Mouse (Mus musculus) left cerebral cortex, postnatal 36 days (tissue): Measurements from ENCODE around the gene Bace1. TPM values are rescaled to one million over a fixed set of nuclear protein-coding genes. Genes with fewer than 3 reads are reported as not detected.

Experiments
- DNase-seq, 2 experiments: peaks; one replicate each; pipeline ENCODE4 v3.0.0; 2021 to 2022; ENCODE audit warnings: low spot score in 2 of 2, mixed read lengths in 1 of 2
- intact Hi-C: fragments of 180-260 bp; cut with DNase I; formaldehyde crosslinking; loops from one replicate; pipeline ENCODE4 v1.15.1; 2025
- total RNA-seq, 2 experiments: library from RNA; stranded (reverse); gene quantifications; 2 replicates each; pipeline ENCODE4 v1.2.3; 2021

Gene Bace1
- total RNA-seq, 2 experiments from 2014 or later, result 88.4 to 89.3 TPM

DNA sequence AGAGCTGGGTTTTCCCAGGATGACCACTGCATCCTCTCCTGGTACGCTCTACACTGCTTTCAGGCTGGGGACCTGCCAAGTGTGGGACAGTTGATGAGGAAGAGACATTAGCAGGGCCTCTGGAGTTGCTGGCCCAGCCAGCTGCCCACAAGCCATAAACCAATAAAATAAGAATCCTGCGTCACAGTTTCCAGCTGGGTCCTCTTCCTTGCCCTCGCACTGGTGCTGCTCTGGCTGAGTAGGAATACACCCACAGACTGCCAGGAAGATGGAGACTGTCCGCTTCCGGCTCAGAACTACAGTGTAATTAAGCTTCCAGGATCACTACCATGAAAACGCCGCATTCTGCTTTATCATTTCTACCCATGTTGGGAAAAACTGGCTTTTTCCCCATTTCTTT lies 23.4 kb downstream of the Bace1 start:
- intact Hi-C loops, result no loop called here
- no peak for DNase-seq

DNA sequence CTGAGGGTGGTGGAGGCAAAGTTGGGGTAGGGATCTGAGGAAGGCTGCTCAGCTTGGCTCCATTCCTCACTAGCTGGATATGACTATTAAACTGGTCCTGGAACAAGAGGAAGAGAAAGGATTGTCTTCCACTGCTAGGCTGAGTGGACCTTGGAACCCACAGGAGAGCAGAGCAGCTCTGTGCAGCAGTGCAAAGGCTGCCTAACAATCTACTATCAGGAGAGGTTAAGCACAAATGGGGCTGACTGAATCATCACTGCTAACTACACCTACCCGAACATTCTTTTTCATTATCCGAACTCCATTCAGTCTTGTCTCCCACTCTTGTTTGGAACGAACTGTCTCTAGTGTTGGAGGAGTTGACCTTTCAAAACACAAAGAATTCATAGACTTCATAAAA lies 30.8 kb downstream of the Bace1 start:
- intact Hi-C loops, result no loop called here
- DNase-seq, result no peak

DNA sequence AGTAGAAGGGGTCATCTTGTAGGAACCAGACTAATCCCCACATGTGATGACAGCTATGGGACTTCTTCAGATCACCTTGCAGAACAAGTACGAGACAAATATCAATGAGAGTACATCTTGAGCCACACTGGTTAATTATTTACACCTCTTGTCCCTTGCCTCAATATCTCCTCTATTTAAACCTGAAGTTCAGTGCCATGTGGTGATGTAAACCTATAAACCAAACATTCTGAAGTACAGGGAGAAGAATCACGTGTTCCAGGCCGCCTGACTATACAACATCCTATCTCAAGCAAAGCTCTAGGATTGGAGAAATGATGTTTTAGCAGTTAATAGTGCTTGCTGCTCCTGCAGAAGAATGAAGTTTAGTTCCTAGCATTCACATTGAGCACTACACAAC lies 31.9 kb downstream of the Bace1 start:
- no peak for DNase-seq
- intact Hi-C loops, result no loop called here

DNA sequence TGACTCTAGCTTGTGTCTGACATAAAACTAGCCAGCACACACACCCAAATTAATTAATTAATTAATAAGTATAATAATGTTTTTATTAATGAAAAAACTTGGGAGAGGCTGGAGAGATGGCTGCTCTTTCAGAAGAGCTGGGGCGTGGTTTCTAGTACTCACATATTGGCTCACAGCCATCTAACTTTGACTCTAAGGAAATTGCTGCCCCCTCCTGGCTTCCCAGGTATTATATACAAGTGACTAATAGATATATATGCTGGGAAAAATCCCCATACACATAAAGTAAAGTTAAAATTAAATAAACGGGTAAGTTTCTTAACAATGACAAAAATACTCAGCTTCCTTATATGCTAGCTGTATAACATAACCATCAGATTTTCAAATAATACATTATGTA lies 39.5 kb downstream of the Bace1 start:
- DNase-seq, result no peak
- intact Hi-C loops, result no loop called here

DNA sequence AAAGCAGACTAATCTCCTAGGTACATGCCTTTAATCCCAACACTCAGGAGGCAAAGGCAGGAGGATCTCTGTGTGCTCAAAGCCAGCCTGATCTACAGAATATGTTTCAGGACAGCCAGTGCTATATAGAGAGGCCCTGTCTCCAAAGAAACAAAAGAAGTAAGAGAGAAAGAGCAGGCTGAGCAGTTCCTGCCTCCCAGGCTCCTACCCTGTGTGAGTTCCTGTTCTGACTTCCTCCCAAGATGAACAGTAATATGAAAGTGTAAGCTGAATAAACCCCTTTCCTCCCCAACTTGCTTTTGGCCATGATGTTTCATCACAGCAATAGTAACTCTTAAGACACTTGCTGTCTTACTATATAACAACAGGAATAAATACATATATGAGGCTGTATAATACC lies 55.3 kb downstream of the Bace1 start:
- intact Hi-C loops, result no loop called here
- DNase-seq, result no peak

DNA sequence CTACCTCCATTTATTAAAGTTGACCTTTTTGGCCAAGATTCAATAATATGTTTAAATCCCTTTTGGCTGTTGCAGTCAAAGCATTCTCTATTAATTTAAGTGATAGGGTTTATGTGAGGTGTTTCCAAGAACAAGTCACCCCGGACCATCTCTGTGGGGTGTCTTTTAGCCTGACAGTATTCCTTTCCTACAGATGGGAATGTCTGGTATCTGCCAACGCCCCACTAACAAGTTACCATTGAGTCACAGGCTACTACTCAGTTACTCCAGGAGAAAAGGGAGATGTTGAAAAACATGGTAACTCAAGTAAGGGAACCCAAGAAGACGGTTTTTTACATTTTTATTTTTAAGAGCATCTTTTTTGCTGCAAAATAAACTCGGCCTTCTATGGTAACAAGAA lies 66.8 kb downstream of the Bace1 start:
- intact Hi-C loops, result no loop called here
- DNase-seq, result no peak

DNA sequence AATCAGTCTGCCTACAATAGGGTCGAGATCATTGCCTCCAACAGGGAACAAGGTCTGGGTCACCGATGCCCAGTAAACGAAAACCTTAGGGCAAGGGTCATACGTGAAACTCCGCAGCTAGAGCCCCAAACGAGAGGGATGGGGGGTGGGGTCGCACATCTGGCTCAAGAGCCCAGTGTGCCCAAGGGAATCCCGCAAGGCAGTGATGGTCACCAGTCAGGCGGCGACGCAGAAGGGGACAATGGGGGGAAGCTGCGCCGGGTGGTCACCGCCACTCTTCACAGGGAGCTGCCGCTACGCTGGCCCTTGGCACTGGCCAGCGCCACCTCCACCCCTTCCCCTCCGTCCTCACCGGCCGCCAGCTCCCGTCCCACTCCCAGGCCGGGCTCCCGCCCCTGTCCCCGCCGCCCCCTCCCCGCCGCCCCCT lies 67.4 kb downstream of the Bace1 start:
- peak; percentile 25 to 36 for DNase-seq
- intact Hi-C loops, result loop anchor here (1.0 to 2.0 kb wide), 2 partner anchors 49 to 68 kb away; partner anchors contain the start of genes Bace1 and Sidt2

DNA sequence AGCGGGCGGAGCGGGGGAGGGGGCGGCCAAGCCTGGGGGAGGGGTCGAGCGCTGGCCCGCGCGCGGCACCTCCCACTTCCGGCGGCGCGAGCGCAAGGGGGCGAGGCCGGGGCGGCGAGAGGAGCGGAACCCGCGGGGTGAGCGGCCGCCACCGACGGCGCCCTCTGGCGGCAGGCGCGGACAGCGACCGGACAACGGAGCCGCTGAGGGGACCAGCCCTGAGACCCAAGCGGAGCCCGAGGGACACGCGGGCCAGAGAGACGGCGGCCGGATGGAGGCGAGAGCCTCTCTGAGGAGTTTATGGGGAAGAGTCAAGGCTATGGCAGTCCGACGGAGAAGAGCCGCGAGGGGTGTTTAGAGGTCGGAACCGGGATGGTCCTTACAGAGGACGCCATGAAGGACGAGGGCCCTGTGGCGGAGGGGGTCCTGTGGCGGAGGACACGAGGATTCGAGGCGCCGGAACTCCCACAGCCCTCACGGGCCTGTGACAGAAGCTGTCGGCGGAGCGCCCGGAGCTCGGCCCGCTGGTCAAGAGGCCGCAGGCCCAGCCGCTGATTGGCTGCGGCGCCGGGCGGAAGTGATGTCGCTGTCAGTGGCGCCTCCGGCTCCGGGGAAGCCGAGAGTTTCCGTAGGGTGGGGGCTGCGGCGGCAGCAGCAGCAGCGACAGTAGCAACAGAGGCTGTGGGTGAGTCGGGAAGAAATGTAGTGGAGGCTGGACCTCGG lies 68.1 kb downstream of the Bace1 start, which contains the start of the genes Pcsk7 and Rnf214:
Gene Pcsk7 (plus strand): TSS at position 143 of the 723 bp plus-strand sequence.
Gene Rnf214 (minus strand): TSS at position 557 of the 723 bp plus-strand sequence.
- DNase-seq, result peak; percentile 90 to 92
- intact Hi-C loops, result loop anchor here (1.0 to 2.0 kb wide), 2 partner anchors 48 to 68 kb away; partner anchors contain the start of genes Bace1 and Sidt2

DNA sequence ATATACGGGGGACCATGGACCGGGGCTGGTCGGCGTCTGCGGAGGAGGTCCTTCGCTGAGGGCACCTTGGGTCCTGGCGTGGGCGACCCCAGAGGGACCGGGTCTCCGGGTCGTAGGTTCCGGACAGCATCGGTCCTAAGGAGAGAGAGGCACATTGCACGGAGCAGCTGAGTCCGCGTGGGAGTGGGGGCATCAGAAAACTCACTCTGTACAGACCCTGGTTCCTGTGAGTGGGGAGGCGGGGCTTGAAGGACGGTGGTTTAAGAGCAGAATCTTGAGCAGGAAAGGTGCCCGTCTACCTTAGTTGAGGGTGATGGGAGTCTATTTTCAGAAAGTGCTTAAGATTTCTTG lies 68.7 kb downstream of the Bace1 start:
- intact Hi-C loops, result loop anchor here (2.0 kb wide), 1 partner anchor 48 kb away; the partner anchor contains the start of gene Sidt2
- no peak for DNase-seq

DNA sequence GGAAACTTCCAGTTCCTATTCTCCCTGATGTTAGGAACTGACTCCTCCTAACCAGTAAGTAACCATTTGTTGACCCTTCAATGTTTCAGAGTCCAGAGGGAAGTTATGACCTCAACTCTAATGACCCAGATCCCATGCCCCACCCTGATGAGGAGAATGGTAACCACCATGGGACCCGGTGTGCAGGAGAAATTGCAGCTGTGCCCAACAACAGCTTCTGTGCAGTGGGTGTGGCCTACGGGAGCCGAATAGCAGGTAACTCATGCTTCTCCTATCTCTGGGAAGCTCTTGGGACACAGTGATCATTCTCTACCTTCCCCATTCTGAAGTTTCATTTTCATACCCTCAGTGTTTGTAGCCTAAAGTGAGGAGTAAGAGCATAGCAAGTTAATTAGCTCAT lies 72.6 kb downstream of the Bace1 start:
- intact Hi-C loops, result no loop called here
- DNase-seq, result no peak

DNA sequence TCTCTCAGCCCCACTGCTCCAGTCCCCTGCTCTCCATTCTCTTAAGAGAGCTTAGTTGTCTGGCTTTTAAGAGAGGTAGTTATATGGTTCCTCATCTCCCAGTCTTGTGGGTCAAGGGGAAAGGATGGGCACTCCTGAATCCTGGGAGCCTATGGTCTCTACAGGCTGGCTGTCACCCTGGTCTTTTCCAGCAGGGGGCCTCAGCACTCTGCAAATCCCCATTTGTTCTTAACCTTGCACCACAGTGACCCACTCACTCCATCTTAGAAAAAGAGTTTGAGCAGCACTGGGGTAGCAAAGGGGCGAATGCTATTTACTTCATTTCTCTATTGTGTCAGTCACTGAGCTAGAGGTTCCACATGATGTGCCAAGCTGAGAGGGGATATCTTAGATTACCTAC lies 73.3 kb downstream of the Bace1 start:
- intact Hi-C loops, result no loop called here
- no peak for DNase-seq

Other genes starting within 250 kb of the Bace1 start
- 10 to 100 TPM; 10.9 to 16.3 TPM for gene Cep164, start 9.9 kb upstream of the Bace1 start, total RNA-seq
- gene Pcsk7, start 67.9 kb downstream of the Bace1 start, total RNA-seq, result 10 to 100 TPM; 19.1 to 28.9 TPM
- gene Rnf214, start 68.3 kb downstream of the Bace1 start, total RNA-seq, result 10 to 100 TPM; 69.9 to 79.9 TPM
- 10 to 100 TPM in 1 of 2 experiments, 1 to 10 TPM in 1; 9.9 to 10.1 TPM for gene Tagln, start 97.5 kb downstream of the Bace1 start, total RNA-seq
- 10 to 100 TPM; 82.3 to 88.8 TPM for gene Sidt2, start 116.7 kb downstream of the Bace1 start, total RNA-seq
- gene Pafah1b2, start 174.1 kb downstream of the Bace1 start, total RNA-seq, result 100 to 1,000 TPM; 210 to 220 TPM
- 100 to 1,000 TPM; 119 to 130 TPM for gene Sik3, start 174.2 kb downstream of the Bace1 start, total RNA-seq